Mouse (Mus musculus) left cerebral cortex, postnatal 4 days (tissue): ENCODE data around the gene Fhl1. TPM values are rescaled to one million over a fixed set of nuclear protein-coding genes. Genes with fewer than 3 reads are reported as not detected.

Experiments used
- DNase-seq: peaks from one replicate; pipeline ENCODE4 v3.0.0-alpha.2; 2022
- intact Hi-C: fragments of 180-260 bp; cut with DNase I; formaldehyde crosslinking; loops from one replicate; pipeline ENCODE4 v1.15.1; 2025
- total RNA-seq, 2 experiments: library from RNA; stranded (reverse); gene quantifications; 2 replicates each; pipeline ENCODE4 v1.2.3; 2021

Fhl1 gene
- total RNA-seq, 2 experiments from 2014 or later = 153 to 169 TPM

DNA sequence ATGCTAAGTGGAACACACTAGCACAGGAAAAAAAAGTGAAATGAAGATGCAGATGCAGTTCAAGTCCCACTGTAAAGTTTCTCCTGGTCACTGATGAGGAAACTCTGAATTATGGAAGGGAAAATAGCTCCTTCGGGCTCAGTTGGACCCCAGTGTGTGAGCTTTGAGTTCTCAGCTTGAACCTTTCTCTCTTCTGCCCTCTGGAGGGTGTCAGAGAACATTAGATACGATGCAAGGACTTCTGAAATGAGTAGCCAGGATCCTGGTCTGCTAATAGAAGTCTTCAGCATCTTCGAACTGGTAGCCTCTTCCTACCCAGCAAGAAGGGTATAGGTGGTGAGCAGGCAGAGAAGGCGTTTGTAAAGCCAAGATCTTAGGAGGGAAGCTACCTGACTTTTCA lies 19.9 kb downstream of the Fhl1 start:
- intact Hi-C loops = no loop called here
- no peak for DNase-seq

DNA sequence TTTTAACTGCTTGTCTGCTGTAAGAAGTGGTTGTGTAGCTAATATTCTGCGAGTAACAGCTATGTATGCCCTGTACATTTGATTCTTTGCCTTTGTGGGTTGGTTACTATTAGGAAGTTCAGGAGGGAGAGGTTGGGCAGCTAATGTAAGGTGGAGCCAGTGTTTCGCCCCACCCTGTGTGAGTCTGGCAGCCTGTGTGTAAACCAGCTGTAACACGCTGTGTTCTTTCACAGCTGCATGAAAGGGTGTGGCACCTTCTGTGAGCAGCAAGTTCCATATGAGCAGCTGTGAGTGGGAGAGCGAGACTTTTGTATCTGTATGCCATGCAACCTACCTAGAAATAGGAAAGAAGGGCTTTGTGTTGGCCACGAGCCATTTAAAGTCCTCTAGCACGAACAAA lies 20.6 kb downstream of the Fhl1 start:
- intact Hi-C loops = no loop called here

DNA sequence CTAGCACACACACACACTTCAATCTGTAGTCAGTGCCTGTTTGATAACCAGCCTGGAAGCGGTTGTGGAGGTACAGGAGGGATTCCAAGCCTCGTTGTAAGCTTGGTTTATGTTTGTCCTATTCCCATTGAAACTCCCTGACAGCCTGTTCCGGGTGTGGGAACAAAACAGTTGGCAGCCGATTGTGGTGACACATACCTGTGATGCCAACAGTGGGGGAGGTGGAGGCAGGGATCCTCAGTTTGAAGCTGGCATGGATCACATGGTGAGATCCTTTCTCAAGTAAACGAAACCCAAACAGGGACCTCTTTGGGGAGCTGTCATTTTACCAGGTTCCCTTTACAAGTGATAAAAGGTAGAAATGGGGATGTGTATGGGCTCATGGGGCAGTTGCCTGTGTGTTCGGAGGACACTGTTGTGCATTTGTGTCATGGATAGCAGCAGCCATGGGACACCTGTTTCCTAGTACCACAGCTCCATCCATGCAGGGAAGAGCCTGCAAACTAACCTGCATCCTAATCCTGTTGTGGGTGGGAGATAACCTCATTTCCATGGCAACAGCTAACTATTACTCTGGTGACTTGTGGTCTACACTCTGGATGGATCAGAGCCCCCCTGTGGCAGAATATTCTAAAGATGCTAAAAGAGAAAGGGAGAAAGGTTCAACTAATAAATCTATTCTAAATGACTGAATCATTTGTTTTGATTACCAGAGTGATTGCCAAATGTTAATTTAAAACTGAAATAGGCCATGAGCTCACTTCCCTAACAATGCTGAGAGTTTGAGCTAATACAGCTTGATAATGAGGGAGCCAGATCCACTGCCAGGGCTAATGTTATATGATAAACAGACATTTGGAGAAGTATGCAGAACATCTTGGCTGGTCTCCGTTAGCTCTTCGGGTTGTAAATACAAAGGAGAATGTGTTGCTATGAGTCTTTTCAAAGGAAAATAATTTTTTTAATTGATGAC lies 22.0 kb downstream of the Fhl1 start:
- intact Hi-C loops = no loop called here
- DNase-seq = no peak

More for the DNA sequence above, 20.6 kb downstream of the Fhl1 start:
- no peak for DNase-seq

DNA sequence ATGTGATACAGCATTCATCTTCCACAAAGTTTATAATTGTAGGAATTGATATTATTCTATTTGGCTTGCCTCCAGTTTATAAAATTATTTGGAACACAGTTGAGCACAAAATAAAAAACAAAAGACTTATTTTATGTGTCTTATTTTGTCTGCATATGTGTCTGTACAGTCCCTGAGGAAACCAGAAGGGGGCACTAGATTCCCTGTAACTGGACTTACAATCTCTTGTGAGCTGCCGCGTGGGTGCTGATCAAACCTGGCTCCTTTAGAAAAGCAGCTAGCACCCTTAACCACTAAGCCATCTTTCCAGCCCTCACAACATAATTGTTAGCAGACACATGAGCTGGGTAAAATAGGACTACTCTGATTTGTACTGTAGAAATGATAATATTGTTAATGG lies 24.1 kb downstream of the Fhl1 start:
- peak; percentile 24 for DNase-seq
- intact Hi-C loops = no loop called here

DNA sequence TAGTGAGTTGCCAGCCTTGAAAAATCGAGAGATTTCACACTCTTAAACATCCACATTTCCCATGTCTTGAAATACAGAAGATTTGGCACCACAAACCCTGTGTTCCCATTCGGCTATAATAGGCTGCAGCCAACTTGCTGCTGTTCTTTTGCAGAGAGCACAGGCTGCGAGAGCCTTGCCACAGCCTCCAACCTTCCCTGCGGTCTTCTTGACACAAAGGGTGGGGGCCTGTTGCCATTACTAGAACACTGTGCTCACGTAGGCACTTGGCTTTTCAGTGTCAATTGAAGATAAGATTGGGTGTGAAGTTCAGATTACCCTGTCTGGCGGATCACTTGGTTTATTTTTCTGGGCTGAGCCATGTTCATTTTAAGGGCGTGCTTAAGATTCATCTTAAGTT lies 24.8 kb downstream of the Fhl1 start:
- DNase-seq = no peak
- intact Hi-C loops = no loop called here

DNA sequence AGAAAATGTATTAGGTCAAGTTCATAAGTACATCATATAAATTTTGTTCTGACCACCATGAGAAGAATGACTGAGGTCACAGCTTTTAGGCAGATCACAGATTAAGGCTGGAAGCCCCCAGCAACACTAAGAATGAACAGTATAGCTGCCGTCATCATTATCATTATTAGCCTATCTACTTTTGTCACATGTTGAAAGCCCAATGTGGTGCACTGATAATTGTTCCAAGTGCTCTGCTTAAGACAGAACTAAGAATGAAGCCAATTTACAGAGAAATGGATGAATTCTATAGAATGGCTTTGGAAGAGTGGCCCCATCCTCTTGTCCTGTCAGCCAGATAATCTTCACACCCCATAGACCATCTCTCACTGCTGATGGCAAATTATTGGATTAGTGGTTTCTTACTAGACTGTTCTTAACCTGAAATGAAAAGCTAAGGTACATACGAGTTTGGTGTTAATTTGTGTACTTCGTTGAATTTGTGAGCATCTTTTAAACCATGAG lies 28.7 kb downstream of the Fhl1 start:
- intact Hi-C loops = no loop called here
- DNase-seq = no peak

DNA sequence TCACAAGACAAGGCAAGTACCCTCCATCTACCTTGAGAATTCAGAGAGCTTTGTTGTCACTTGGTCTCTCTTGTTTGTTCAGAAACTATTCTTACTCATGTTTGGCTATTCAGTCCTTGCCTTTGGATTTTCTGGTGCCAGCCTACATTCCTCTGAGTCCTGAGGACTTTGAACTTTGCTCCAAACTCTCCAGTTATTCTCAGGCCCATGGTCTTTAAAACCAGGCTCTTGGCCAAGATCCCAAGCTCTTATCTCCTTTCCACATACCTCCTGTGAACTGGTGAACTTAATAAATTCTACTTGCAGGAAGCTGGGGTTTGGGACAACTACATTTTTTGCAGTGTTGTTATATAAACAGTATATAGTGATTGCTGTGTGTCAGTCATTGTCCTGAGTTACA lies 38.3 kb downstream of the Fhl1 start:
- intact Hi-C loops = no loop called here
- no peak for DNase-seq

DNA sequence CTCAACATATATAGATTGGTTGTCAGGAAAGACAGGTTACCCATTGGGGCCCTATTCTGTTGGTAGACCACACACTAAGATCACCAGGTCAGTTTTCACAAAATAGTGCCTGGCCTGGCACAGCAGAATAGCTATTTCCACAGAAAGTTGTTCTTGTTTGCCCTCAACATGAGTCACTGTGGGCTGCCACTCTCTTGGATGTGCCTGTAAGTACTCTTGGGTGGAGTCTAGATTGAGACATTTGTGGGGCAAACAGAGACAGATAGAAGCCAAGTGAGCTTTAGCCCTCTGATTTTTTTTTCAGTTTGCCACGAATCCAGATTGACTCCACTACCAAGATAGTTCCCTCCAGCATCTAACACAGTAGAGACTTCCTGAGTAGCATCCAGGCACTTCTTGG lies 40.2 kb downstream of the Fhl1 start:
- intact Hi-C loops = no loop called here
- no peak for DNase-seq

DNA sequence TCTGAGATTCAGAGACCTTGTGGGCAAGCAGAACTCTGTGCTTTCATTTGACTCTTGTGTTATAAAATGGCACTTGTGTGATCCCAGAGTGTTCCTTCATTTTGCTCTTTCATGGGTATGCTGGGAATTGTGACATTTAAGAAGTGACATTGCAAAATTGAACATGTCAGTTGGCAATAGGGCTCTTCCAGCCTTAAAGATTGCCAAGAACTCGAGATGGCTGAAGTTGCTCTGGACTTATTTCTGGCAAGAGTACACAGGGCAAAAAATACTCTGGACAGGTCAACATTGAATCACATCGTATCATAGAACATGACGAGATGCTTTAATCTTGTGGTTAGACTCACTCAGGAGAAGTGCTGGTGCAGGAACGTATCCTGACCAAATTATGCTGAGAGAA lies 41.7 kb downstream of the Fhl1 start:
- intact Hi-C loops = no loop called here
- no peak for DNase-seq

DNA sequence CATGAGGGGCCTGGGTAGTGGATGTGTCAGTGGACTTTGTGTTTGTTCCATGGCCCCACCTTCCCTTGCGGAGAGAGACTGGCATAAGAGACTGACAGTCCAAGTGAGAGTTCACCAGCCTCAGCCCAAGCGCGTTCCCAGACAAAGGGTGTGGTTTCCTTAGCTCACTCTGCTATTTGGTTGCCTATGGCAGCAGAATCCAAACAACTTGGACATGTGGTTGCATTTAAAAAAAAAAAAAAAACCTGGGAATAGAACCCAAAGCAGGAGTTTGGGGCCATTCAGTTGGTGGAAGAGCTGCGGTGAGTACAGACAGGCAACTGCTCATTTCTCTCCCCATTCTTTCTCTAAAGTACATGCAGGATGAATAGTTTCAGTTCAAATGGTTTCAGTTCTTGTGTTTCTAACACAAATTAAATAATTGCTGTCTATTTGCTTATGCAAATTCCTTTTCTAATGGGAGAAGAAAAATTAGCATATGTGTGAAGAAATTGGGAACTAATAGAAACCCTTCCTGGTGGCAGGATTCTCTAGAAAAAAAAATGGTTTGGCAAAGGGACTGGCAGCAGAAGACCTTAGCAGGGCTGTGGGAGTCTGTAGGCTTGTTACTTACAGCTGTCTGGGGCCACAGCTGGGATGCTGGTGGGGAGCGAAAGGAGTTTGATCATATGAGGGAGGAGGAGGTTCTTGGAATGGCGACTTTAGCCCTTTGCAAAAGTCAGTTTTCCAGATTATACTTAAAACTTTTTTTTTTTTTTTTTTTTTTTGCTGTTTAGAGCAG lies 54.9 kb downstream of the Fhl1 start:
- DNase-seq = no peak
- intact Hi-C loops = no loop called here

DNA sequence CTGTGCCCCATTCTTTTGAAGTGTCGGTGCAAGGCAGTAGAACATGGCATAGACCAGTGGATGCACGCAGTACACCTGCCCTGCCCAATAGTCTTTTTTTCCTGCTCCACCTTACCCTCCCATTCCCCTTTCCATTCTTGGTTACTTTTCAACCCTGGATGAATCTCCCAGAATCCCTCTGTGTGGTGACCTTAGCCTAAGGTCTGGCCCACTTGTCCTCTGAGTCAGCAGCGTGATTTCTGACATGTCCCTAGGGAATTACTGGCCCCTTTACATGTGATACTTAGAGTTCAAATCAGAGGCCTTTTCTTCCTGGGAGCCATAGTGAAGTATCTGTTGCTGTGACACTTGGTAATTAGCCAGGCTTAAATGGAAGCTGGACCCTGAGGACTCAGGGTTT lies 55.9 kb downstream of the Fhl1 start:
- intact Hi-C loops = no loop called here

DNA sequence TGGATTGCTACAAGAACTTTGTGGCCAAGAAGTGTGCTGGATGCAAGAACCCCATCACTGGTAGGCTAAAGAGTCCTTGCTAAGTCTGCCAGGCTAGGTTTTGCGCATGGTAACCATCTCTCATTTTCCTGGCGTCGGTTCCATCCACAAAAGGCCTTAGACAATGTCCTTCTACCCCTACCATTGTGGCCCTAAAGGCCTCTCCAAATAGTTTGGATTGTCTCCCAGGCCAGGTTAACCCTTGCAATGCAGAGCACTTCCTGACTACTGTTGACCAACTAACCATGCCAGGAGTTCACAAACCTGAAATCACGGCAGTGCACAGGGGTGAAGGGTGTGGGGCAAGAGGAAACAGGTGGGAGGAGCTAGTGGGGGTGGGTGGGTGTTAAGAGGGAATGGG lies 59.0 kb downstream of the Fhl1 start:
- intact Hi-C loops = no loop called here
- no peak for DNase-seq

More for the DNA sequence above, 55.9 kb downstream of the Fhl1 start:
- no peak for DNase-seq

DNA sequence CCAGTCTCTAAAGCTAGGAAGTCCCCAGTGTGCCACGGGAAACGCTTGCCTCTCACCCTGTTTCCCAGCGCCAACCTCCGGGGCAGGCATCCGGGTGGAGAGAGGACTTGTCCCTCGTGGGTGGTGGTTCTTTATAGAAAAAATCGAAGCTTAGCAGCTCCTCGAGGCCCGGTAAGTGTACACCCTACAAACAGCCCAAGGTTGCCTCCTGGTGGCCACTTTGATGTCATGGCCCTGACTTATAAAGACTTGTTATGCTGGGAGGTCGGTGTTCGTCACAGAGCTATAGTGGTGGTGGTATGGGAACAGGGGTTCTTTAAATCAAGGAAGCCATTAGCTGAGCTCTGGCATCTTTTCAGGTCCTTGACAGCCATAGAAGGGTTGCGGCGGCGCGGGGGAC lies 59.7 kb downstream of the Fhl1 start:
- intact Hi-C loops = no loop called here
- DNase-seq = peak; percentile 60

DNA sequence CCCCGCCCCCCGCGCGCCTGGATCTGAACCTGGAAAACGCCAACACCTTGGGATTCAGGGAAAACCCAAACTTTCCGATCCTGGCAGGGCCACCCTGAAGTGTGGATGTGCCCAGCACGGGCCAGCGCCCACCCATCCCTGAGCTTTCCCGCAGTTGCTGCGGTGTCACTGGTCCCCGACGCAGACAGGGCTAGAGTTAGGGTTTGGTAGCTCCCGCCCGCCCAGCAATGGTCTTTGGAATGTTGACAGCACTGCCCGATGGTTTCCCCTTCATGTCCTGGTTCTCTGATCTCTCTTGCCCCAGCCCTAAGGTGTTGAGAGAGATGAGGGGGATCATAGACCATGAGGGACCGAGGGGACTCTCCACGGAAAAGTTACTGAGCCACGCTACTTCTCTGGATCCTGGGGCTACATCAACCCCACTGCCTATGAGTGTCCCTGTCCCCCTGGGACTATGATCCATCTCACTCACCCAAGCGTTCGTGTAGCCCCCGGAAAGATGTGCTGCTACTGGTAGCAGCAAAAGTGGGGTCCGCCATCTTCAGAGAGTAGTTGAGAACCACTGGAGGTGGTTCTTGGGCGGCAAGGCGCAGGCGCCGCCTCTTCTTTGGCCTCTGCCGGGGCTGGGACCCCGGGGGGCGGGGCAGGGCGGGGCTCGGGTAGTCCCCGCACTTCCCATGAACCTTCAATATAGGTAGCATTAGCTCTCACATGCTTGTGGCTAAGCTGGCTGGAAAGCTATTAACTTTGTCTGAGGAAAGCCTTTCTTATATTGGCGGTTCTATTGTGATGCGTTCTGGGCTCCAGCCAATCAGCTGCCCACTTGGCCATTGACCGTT lies 90.4 kb downstream of the Fhl1 start, which contains the start of gene Map7d3:
Gene Map7d3 (minus strand): TSS at position 562 of the 839 bp plus-strand sequence.
- intact Hi-C loops = no loop called here
- peak; percentile 11 for DNase-seq

DNA sequence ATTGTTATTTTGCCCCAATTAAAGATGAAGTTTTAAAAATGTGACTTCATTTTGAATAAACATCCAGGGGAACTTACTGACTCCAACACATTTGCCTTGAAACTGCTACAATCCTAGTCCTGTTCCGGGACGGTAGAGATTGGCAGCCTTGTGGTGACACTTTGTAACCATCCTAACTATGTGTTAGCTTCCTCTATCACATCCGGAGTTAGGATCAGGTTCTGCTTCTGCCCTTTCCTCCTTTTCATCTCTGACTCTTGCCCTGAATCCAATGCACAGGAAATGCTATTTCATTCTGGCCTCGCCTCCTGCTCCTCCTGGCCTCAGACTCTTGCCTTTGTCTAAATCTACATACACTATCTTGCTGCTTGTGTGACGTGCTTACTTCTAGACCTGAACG lies 95.9 kb downstream of the Fhl1 start:
- no peak for DNase-seq

DNA sequence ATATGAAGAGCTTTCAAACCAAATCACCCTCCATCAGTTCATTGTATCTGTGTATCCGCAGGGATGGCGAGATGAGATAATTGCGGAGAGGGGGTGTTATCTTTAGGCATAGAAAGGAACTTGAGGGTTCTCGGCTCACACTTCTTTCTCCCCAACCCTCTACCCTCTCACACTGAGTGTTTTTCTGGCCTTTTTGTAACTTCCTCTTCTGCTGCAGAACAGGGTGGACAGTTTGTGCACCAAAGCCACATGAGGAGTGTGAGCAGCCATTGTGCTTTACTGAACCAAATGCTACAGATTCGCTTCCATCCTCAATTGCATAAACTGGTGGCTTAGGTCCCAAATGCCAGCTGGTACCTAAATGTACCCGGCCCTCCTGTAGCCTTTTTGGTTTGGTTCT lies 104.3 kb downstream of the Fhl1 start:
- intact Hi-C loops = loop anchor here (5.0 kb wide), 1 partner anchor 184 kb away; no protein-coding TSS in a partner anchor
- DNase-seq = no peak

More for the DNA sequence above, 95.9 kb downstream of the Fhl1 start:
- intact Hi-C loops = no loop called here

DNA sequence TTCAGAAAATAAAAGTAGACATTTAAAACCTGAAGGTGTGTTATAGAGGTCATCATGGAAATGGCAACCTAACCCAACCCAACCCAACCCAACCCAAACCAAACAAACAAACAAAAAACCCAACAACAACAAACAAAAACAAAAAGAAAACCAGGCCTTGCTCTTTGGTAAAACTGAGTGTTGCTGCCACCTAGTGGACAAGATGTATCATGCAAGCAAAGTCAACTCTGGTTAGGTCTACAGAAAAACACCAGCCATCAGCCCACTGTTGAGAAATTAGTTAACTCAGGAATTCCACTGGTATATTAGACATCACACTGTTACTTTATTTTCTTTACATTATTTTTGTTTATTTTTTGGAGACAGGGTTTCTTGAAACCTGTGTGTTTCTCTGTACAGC lies 107.8 kb downstream of the Fhl1 start:
- peak; percentile 3 for DNase-seq
- intact Hi-C loops = loop anchor here (5.0 kb wide), 1 partner anchor 187 kb away; no protein-coding TSS in a partner anchor

DNA sequence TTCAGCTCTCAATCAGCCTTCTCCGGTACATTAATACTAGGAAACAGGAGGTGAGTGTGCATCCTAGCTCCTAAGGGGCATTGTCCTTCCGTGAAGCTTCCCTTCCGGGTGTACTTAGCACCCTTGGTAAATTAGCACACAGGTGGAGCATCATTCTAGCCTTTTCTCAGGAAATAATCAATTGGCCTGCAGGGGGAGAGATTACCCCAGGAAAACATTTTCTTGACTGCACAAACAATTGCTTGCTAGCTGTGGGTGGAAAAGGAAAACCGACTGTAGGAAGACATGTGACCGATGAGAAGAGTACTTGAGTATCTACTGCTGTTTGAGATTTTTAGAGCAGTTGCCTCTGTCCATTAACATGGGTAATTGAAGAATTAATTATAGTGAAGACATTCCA lies 109.7 kb downstream of the Fhl1 start:
- DNase-seq = peak; percentile 0
- intact Hi-C loops = no loop called here
